Mouse (Mus musculus): Measurements from ENCODE around the gene 4930503E14Rik. TPM values are rescaled to one million over a fixed set of nuclear protein-coding genes. Genes with fewer than 3 reads are reported as not detected.
"Not testable (repeated sequence)": the region's sequence is repeated elsewhere in the genome, so short reads cannot be mapped to it uniquely, and the experiment has no call there.

The 4930503E14Rik gene
- total RNA-seq (2021) = not detected
- long read RNA-seq, experiment 1 = 0 reads
- long read RNA-seq, experiment 2 = 0 reads

DNA sequence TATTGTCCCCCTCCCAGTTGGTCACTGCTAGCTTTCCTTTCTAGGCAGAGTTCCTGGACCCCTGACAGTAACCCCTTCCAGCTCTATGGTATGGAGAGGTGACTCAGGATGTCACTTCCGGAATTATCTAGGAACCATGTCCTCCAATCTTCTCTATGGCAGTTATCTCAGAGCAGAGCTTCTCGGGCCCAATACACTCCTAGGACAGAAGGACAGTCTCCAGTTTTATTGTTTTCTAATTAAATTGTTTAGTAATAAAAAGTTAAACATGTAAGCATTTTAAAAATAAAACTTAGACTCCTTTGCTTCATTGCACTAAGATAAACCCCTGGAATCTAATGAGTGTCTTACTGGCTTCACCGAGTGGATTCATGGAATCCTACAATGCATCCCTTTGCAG lies at the start of gene 4930503E14Rik:
4930503E14Rik (minus strand) TSS at position 101 of the 400 bp plus-strand sequence.
- not testable (repeated sequence) for H3K4me3 ChIP-seq; H3K27ac ChIP-seq; DNase-seq (ENCODE audit: low spot score in 2 of 2)

DNA sequence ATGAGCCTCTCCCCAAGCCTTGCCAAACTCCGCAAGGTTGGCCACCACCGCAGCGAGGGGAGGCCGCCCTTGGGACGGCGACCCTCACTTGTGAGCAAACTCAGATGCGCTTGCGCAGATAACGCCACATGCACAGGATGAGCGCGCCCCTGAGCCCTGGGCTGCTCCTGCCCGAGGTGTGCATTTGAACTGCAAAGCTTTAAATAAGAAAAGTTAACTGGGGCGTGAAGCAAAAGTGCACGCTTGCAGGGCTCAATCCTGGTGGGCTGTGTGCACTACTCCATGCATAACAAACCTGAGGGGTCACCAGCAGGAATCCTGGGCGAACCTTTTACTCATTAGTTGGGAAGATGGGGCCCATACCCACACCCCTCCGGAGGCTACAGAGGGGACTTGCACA lies 35.0 kb upstream of the 4930503E14Rik start:
- TF ChIP-seq CTCF (conservative IDR thresholded peaks at IDR 0.05) = no peak
- Histone ChIP-seq H3K4me3 (no peak overlapping the region), H3K27ac (no peak overlapping the region)
- no peak for DNase-seq (ENCODE audit: low spot score in 2 of 2)

DNA sequence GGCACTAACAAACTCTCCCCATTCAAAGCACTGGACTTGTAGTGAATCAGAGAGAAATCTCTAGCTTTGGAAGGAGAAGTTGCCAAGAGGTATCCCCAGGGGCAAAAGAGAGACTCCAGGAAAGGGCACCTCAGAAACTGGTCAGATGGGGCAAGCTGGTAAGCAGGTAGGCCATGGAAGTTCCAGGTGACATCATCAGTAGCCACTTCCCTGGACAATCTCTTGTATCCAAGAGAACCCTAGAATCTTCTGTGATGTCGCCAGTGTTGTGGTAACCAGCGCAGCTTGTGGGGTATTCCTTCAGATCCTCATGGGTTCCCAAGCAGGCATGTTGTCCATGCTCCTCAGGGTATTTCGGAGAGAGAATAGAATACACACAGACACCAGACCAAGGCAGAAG lies 15.7 kb downstream of the 4930503E14Rik start, which contains the start of gene Gm8212:
Gm8212 (plus strand) TSS at position 301 of the 400 bp plus-strand sequence.
- H3K27ac ChIP-seq; DNase-seq (ENCODE audit: low spot score in 2 of 2); H3K4me3 ChIP-seq: not testable (repeated sequence)

DNA sequence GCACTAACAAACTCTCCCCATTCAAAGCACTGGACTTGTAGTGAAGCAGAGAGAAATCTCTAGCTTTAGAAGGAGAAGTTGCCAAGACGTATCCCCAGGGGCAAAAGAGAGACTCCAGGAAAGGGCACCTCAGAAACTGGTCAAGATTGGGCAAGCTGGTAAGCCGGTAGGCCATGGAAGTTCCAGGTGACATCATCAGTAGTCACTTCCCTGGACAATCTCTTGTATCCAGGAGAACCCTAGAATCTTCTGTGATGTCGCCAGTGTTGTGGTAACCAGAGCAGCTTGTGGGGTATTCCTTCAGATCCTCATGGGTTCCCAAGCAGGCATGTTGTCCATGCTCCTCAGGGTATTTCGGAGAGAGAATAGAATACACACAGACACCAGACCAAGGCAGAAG lies 89.5 kb downstream of the 4930503E14Rik start, which contains the start of gene Gm3327:
Gm3327 (plus strand) TSS at position 301 of the 400 bp plus-strand sequence.
- not testable (repeated sequence) for H3K27ac ChIP-seq; DNase-seq (ENCODE audit: low spot score in 2 of 2); H3K4me3 ChIP-seq

Other genes with a start within 250 kb of the 4930503E14Rik start
- not detected for gene Ang6, start 211.0 kb downstream of the 4930503E14Rik start, total RNA-seq (2021)
- not detected for gene Ear2, start 110.6 kb downstream of the 4930503E14Rik start, total RNA-seq (2021)
- not detected for gene Gm3327, start 89.4 kb downstream of the 4930503E14Rik start, total RNA-seq (2021)
- gene Gm8212, start 15.6 kb downstream of the 4930503E14Rik start, total RNA-seq (2021) = not detected
- not detected for gene Gm8220, start 72.3 kb upstream of the 4930503E14Rik start, total RNA-seq (2021)
- gene Gm5930, start 125.3 kb upstream of the 4930503E14Rik start, total RNA-seq (2021) = not detected
- not detected for gene Gm8229, start 152.1 kb upstream of the 4930503E14Rik start, total RNA-seq (2021)
- gene Gm3371, start 197.4 kb upstream of the 4930503E14Rik start, total RNA-seq (2021) = not detected
- not detected for gene Gm8232, start 220.4 kb upstream of the 4930503E14Rik start, total RNA-seq (2021)

All from layer of hippocampus, adult 2 months (tissue).